Comparison of ENCODE assay signal across 9 mouse cellular contexts in genomic region chr5:108034194-108034593, GRCm38 (mm10). TPM values are rescaled to one million over a fixed set of nuclear protein-coding genes. Genes with fewer than 3 reads are reported as not detected.
DNase-seq lines count a peak whose midpoint lies in the region; ATAC-seq and TF ChIP-seq lines count a peak whose summit lies in the region.
"Had no signal": no experiment of that assay in that cellular context is flagged by ENCODE, and none has a peak within 500 bp of the region (broad histone marks: within the 10 kb centered on the region; RNA-seq: fewer than 3 reads in every experiment).

No protein-coding gene starts in this region.

- H3K9me3 ChIP-seq in forebrain, embryonic 14.5 days (replicated peaks; ENCODE audit: control insufficient read depth, low read length) = no peaks in the 10 kb centered on the region
- no peaks in the 10 kb centered on the region for H3K9me3 ChIP-seq in forebrain, embryonic 12.5 days
- no peaks in the 10 kb centered on the region for H3K9me3 ChIP-seq in liver, embryonic 14.5 days (ENCODE audit: control insufficient read depth, low read length)
- H3K9me3 ChIP-seq: midbrain, embryonic 12.5 days had no signal

- no peak overlapping the region for H3K9ac ChIP-seq in forebrain, embryonic 14.5 days (ENCODE audit: low read length)
- no peak overlapping the region for H3K9ac ChIP-seq in forebrain, embryonic 12.5 days
- no peak overlapping the region for H3K9ac ChIP-seq in liver, embryonic 14.5 days (replicated peaks)
- H3K9ac ChIP-seq: midbrain, embryonic 12.5 days had no signal

- WGBS in forebrain, embryonic 14.5 days = 35% methylated on average over 4 of the region's 4 CpGs
- 27% methylated on average over 4 of the region's 4 CpGs for WGBS in forebrain, embryonic 12.5 days
- 30% methylated on average over 4 of the region's 4 CpGs for WGBS in liver, embryonic 14.5 days (ENCODE audit: insufficient replicate concordance)
- WGBS in lung, adult 2 months = 23% methylated on average over 4 of the region's 4 CpGs

- peak; percentile 90 for DNase-seq in forebrain, embryonic 14.5 days (ENCODE audit: low spot score)
- peak; percentile 32 to 44 (median 41) for DNase-seq in liver, embryonic 14.5 days (ENCODE audit: low read depth in 3 of 3, low spot score in 3 of 3)
- no peak for DNase-seq in liver
- peak; percentile 29 for DNase-seq in cerebellum, adult 8-10 months
- no peak for DNase-seq in lung, adult 2 months
- peak; percentile 8 for DNase-seq in yolk sac, embryonic 10.5 days (ENCODE audit: low spot score)
- no peak for DNase-seq in spleen, adult 18-20 months

- H3K4me1 ChIP-seq in forebrain, embryonic 14.5 days (ENCODE audit: control insufficient read depth, insufficient read depth, low read length) = 0 out of 2 replicates have a peak, but pooled peaks cover 2% of the 10 kb centered on the region
- H3K4me1 ChIP-seq in forebrain, embryonic 12.5 days = no peaks in the 10 kb centered on the region
- H3K4me1 ChIP-seq in liver, embryonic 14.5 days (replicated peaks; ENCODE audit: control insufficient read depth in 2 of 2, insufficient read depth in 2 of 2, low read length in 1 of 2) = peaks cover 5 to 11% of the 10 kb centered on the region in 2 experiments; a peak in 3 of 4 replicates
- H3K4me1 ChIP-seq in lung, adult 2 months (ENCODE audit: control insufficient read depth, insufficient read depth, low read length) = no peaks in the 10 kb centered on the region
- H3K4me1 ChIP-seq: midbrain, embryonic 12.5 days had no signal

- peak; percentile 63 for TF ChIP-seq CTCF in liver, embryonic 14.5 days (IDR thresholded peaks at IDR 0.05; ENCODE audit: low read depth)
- peak; percentile 42; the same call in 1 of the 2 replicates for TF ChIP-seq CTCF in lung, adult 2 months (IDR thresholded peaks at IDR 0.05; ENCODE audit: insufficient read depth, low read length)

- no peak for TF ChIP-seq EP300 in liver, embryonic 14.5 days (IDR thresholded peaks at IDR 0.05; ENCODE audit: low read depth)

- H3K36me3 ChIP-seq in forebrain, embryonic 14.5 days (ENCODE audit: control insufficient read depth, insufficient read depth, low read length) = no peaks in the 10 kb centered on the region
- no peaks in the 10 kb centered on the region for H3K36me3 ChIP-seq in forebrain, embryonic 12.5 days (replicated peaks)
- no peaks in the 10 kb centered on the region for H3K36me3 ChIP-seq in liver, embryonic 14.5 days (replicated peaks; ENCODE audit: control insufficient read depth, insufficient read depth, low read depth)
- H3K36me3 ChIP-seq: midbrain, embryonic 12.5 days had no signal

- peak; percentile 62 for ATAC-seq in forebrain, embryonic 14.5 days
- ATAC-seq in forebrain, embryonic 12.5 days (ENCODE audit: low FRiP score) = no peak
- no peak for ATAC-seq in liver, embryonic 14.5 days (ENCODE audit: insufficient read depth)

- no peaks in the 10 kb centered on the region for H3K27me3 ChIP-seq in forebrain, embryonic 14.5 days (replicated peaks; ENCODE audit: control insufficient read depth, insufficient read depth, low read length)
- H3K27me3 ChIP-seq in forebrain, embryonic 12.5 days = no peaks in the 10 kb centered on the region
- no peaks in the 10 kb centered on the region for H3K27me3 ChIP-seq in liver, embryonic 14.5 days (ENCODE audit: control insufficient read depth, insufficient read depth, low read length)
- H3K27me3 ChIP-seq: midbrain, embryonic 12.5 days had no signal

- H3K4me3 ChIP-seq in forebrain, embryonic 14.5 days (ENCODE audit: low read depth, low read length) = no peak overlapping the region
- H3K4me3 ChIP-seq in forebrain, embryonic 12.5 days (replicated peaks) = no peak overlapping the region
- H3K4me3 ChIP-seq in liver, embryonic 14.5 days (ENCODE audit: insufficient read depth in 1 of 2, low read depth in 2 of 2, low read length in 2 of 2) = no peak overlapping the region
- no peak overlapping the region for H3K4me3 ChIP-seq in lung, adult 2 months (replicated peaks; ENCODE audit: extremely low read depth, low read depth, low read length)
- H3K4me3 ChIP-seq: midbrain, embryonic 12.5 days had no signal

- no peak overlapping the region for H3K4me2 ChIP-seq in forebrain, embryonic 14.5 days (ENCODE audit: low read length)
- no peak overlapping the region for H3K4me2 ChIP-seq in forebrain, embryonic 12.5 days
- no peak overlapping the region for H3K4me2 ChIP-seq in liver, embryonic 14.5 days (ENCODE audit: low read depth)
- H3K4me2 ChIP-seq: midbrain, embryonic 12.5 days had no signal

- no peak for TF ChIP-seq POLR2A in lung, adult 2 months (IDR thresholded peaks at IDR 0.05; ENCODE audit: borderline replicate concordance, extremely low read depth, low read depth, low read length)

- H3K27ac ChIP-seq in forebrain, embryonic 14.5 days (ENCODE audit: low read depth, low read length) = no peak overlapping the region
- no peak overlapping the region for H3K27ac ChIP-seq in forebrain, embryonic 12.5 days
- no peak overlapping the region for H3K27ac ChIP-seq in liver, embryonic 14.5 days
- H3K27ac ChIP-seq: midbrain, embryonic 12.5 days had no signal

RNA-seq across cellular contexts. Expression of gene Mtf2, which starts 31.3 kb away (rescaled TPM):
- polyA plus RNA-seq in forebrain, embryonic 14.5 days (2014; fragmentation: Nextera tagmentation; extraction: Ambion mirVana) = 128 and 139 TPM in 2 replicates
- polyA plus RNA-seq in forebrain, embryonic 12.5 days (2016; fragmentation: Nextera tagmentation; extraction: Ambion mirVana) = 134 and 138 TPM in 2 replicates
- polyA plus RNA-seq in liver, embryonic 14.5 days (2012; rRNA removed) = 7.4 and 14.6 TPM in 2 replicates
- polyA plus RNA-seq in liver, embryonic 14.5 days (2014; fragmentation: Nextera tagmentation; extraction: Ambion mirVana) = 32.2 and 38.6 TPM in 2 replicates
- polyA plus RNA-seq in lung, adult 2 months (2012; rRNA removed) = 8.5 and 11.3 TPM in 2 replicates

RNA-seq across cellular contexts. Expression of gene Fam69a, which starts 47.3 kb away (rescaled TPM):
- polyA plus RNA-seq in forebrain, embryonic 14.5 days (2014; fragmentation: Nextera tagmentation; extraction: Ambion mirVana) = 34.1 and 34.2 TPM in 2 replicates
- polyA plus RNA-seq in forebrain, embryonic 12.5 days (2016; fragmentation: Nextera tagmentation; extraction: Ambion mirVana) = 22.1 and 22.6 TPM in 2 replicates
- 0.88 and 1.8 TPM in 2 replicates for polyA plus RNA-seq in liver, embryonic 14.5 days (2012; rRNA removed)
- polyA plus RNA-seq in liver, embryonic 14.5 days (2014; fragmentation: Nextera tagmentation; extraction: Ambion mirVana) = 8.0 TPM in 2 replicates
- 1.6 and 4.4 TPM in 2 replicates for polyA plus RNA-seq in lung, adult 2 months (2012; rRNA removed)

Comparison
In these comparisons a context has a peak if more than half of its experiments do, and no peak if none do; other contexts are left out.
1. DNase-seq: peak in forebrain, embryonic 14.5 days (single experiment), liver, embryonic 14.5 days (3 of 3), cerebellum, adult 8-10 months (single experiment) and yolk sac, embryonic 10.5 days (single experiment); none in liver (single experiment), lung, adult 2 months (single experiment) and spleen, adult 18-20 months (0 of 2).